Mouse (Mus musculus) kidney, adult 18-20 months (tissue): ENCODE results near the gene Adgrf5.
"Not testable (repeated sequence)": the region's sequence is repeated elsewhere in the genome, so short reads cannot be mapped to it uniquely, and the experiment has no call there.

ENCODE experiments used
- DNase-seq: peaks from one replicate; pipeline ENCODE4 v3.0.0; 2021

The Adgrf5 gene

GRCm38 (mm10) chr17:43472558-43472957 lies 112.3 kb downstream of the Adgrf5 start:
- no peak for DNase-seq

DNA sequence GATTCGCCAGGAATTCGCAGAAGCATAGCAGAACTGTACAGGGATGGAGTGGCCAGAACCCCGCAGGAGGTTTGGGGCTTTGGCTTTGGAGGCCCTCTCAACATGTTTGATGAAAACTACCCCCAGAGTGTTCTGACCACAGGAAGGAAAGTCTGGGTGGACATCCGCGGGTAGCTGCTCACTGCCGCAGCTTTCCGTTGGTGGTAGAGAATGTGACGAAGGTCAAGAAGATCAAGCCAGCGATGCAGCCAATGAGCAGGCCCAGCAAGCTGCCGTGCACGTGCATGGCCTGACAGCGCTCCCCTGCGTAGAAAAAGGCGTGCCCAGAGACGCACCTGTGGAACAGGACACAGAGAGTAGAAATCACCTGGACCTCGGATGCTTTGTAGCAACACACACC lies 114.5 kb downstream of the Adgrf5 start:
- DNase-seq = no peak

- no peak for DNase-seq
Measured at GRCm38 (mm10) chr17:43477621-43478020, 117.4 kb downstream of the Adgrf5 start.

GRCm38 (mm10) chr17:43485982-43486381 lies 125.7 kb downstream of the Adgrf5 start:
- peak; percentile 18 for DNase-seq

DNA sequence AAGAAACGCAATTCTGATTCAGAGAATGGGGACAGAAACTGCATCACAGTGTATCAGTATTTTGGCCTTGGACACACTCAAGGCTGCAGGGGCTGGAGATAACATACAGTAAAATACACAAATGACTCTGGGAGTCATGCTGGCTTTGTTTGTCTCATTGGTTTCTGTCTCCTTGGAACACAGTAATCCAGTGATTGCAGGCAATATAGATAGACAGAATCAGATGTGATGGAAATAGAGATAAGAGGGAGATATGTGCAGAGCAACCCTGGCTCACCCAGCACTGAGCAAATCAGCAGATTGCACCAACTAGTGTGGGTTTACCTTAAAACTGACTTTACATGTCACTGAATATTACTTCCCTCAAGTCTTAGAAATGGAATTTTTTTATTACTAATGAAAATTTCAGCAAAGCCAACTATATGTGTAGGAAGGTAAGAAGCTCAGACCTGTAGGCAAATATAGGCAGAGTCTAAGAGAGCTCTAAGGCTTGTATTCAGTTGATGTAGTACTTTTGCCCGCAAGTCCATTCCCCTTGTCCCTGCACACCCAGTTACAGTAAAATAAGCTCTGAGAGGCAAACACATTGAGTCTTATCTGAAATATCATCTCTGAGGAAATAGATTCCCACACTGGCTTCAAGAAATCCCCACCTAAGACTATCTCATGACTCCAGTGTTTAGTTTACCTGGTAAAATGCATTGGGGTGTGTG lies 128.3 kb downstream of the Adgrf5 start:
- DNase-seq = no peak

- not testable (repeated sequence) for DNase-seq
Measured at GRCm38 (mm10) chr17:43490371-43490770, 130.1 kb downstream of the Adgrf5 start.

DNA sequence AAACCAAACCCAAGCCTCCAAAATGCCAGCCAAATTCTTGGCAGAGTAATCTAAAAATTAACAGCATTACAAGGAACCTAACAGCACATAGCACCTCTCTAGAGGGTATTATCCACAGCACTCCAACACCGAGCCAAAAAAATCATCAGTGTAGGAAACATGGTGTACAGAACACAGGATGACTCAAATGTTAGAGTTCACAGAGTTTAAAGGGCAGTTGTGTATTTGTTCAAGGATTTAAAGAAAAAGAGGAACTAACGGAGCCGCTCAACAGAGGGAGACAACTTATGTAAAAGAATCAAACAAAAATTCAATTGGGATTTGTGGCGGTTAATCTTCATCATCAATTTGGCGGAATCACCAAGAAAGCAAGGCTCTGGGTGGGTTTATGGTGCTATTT lies 135.3 kb downstream of the Adgrf5 start:
- DNase-seq = no peak

- no peak for DNase-seq
Measured at GRCm38 (mm10) chr17:43497521-43497920, 137.3 kb downstream of the Adgrf5 start.

- DNase-seq = peak; percentile 39
Measured at GRCm38 (mm10) chr17:43500513-43500912, 140.3 kb downstream of the Adgrf5 start.

- no peak for DNase-seq
Measured at GRCm38 (mm10) chr17:43501223-43501622, 141.0 kb downstream of the Adgrf5 start.

- peak; percentile 21 for DNase-seq
Measured at GRCm38 (mm10) chr17:43501631-43502030, 141.4 kb downstream of the Adgrf5 start.

DNA sequence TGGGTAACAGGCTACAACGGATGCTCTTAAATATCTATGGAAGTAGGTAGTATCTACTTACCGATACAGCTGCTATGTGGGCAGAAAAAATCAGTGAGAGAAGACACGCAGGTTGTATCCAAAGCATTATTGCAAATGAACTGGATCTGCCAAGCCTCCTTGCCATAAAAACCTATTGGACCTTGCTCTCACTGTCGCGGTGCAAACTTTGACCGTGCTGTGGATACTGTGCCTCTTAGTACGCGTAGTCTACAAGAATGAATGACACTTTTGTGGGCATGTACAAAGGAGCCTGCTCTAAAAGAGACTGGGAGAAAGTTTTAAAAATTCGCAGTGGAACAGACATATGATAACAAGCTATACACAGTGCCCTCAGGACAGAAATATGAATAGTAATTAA lies 142.3 kb downstream of the Adgrf5 start, which contains the start of gene Mep1a:
Gene Mep1a, minus strand, starts transcription at position 221 of the 400 bp plus-strand sequence.
- peak; percentile 60 for DNase-seq

- no peak for DNase-seq
Measured at GRCm38 (mm10) chr17:43503861-43504593, 143.8 kb downstream of the Adgrf5 start.

- DNase-seq = no peak
Measured at GRCm38 (mm10) chr17:43504594-43504934, 144.3 kb downstream of the Adgrf5 start.
